Mouse (Mus musculus): Measurements from ENCODE around the gene Otud7a. TPM values are rescaled to one million over a fixed set of nuclear protein-coding genes. Genes with fewer than 3 reads are reported as not detected.

Otud7a gene
- 3.5 and 5.5 TPM in 2 replicates for polyA plus RNA-seq (2015; fragmentation: Nextera tagmentation; extraction: Ambion mirVana)

- Histone ChIP-seq H3K9me3 (replicated peaks) (no peaks in the 10 kb centered on the region), H3K27ac (replicated peaks) (peak within 1 kb of the TSS; percentile 89), H3K36me3 (no peaks in the 10 kb centered on the region), H3K9ac (replicated peaks) (peak within 1 kb of the TSS; percentile 93), H3K27me3 (replicated peaks) (no peaks in the 10 kb centered on the region), H3K4me3 (replicated peaks) (peak within 1 kb of the TSS; percentile 80), H3K4me2 (peak within 1 kb of the TSS; percentile 78), H3K4me1 (peaks cover 13% of the 10 kb centered on the region)
- peak; percentile 95 for ATAC-seq (ENCODE audit: low FRiP score)
- WGBS = under 1% methylated on average over 108 of the region's 123 CpGs
These were observed at the start of gene Otud7a for GRCm38 (mm10) chr7:63444484-63445345. Gene Otud7a, plus strand, starts transcription at chr7:63444751.

GRCm38 (mm10) chr7:63405988-63406387 is 38.6 kb upstream of the Otud7a start:
- Histone ChIP-seq H3K9ac (replicated peaks) (no peak overlapping the region), H3K27ac (replicated peaks) (no peak overlapping the region), H3K4me2 (no peak overlapping the region), H3K27me3 (replicated peaks) (no peaks in the 10 kb centered on the region), H3K4me3 (replicated peaks) (no peak overlapping the region), H3K4me1 (no peaks in the 10 kb centered on the region), H3K9me3 (replicated peaks) (no peaks in the 10 kb centered on the region), H3K36me3 (no peaks in the 10 kb centered on the region)
- ATAC-seq (ENCODE audit: low FRiP score) = no peak

GRCm38 (mm10) chr7:63445346-63445700 is 772 bp downstream of the Otud7a start:
- 13% methylated on average over 10 of the region's 10 CpGs for WGBS
- no peaks in the 10 kb centered on the region for H3K9me3 ChIP-seq (replicated peaks)
- ATAC-seq (ENCODE audit: low FRiP score) = peak; percentile 28; the same call in 1 of the 2 replicates
- H3K4me1 ChIP-seq = peaks cover 13% of the 10 kb centered on the region
- no peaks in the 10 kb centered on the region for H3K36me3 ChIP-seq
- peak overlapping the region; percentile 93 for H3K9ac ChIP-seq (replicated peaks)
- H3K27me3 ChIP-seq (replicated peaks) = no peaks in the 10 kb centered on the region
- peak overlapping the region; percentile 78 for H3K4me2 ChIP-seq
- peak overlapping the region; percentile 89 for H3K27ac ChIP-seq (replicated peaks)
- H3K4me3 ChIP-seq (replicated peaks) = peak overlapping the region; percentile 80

GRCm38 (mm10) chr7:63446951-63447350 is 2.4 kb downstream of the Otud7a start:
- H3K27me3 ChIP-seq (replicated peaks) = no peaks in the 10 kb centered on the region
- H3K4me2 ChIP-seq = no peak overlapping the region
- H3K9ac ChIP-seq (replicated peaks) = no peak overlapping the region
- H3K27ac ChIP-seq (replicated peaks) = no peak overlapping the region
- no peaks in the 10 kb centered on the region for H3K9me3 ChIP-seq (replicated peaks)
- WGBS = 43% methylated on average over 1 of the region's 1 CpGs
- H3K36me3 ChIP-seq = no peaks in the 10 kb centered on the region
- H3K4me1 ChIP-seq = peaks cover 13% of the 10 kb centered on the region
- ATAC-seq (ENCODE audit: low FRiP score) = no peak
- no peak overlapping the region for H3K4me3 ChIP-seq (replicated peaks)

GRCm38 (mm10) chr7:63455228-63455627 is 10.7 kb downstream of the Otud7a start:
- ATAC-seq (ENCODE audit: low FRiP score) = no peak
- H3K27ac ChIP-seq (replicated peaks) = no peak overlapping the region
- H3K4me3 ChIP-seq (replicated peaks) = no peak overlapping the region
- no peaks in the 10 kb centered on the region for H3K36me3 ChIP-seq
- no peaks in the 10 kb centered on the region for H3K27me3 ChIP-seq (replicated peaks)
- no peak overlapping the region for H3K9ac ChIP-seq (replicated peaks)
- no peaks in the 10 kb centered on the region for H3K4me1 ChIP-seq
- WGBS = 76% methylated on average over 3 of the region's 3 CpGs
- no peaks in the 10 kb centered on the region for H3K9me3 ChIP-seq (replicated peaks)
- H3K4me2 ChIP-seq = no peak overlapping the region

- no peak overlapping the region for H3K27ac ChIP-seq (replicated peaks)
- no peaks in the 10 kb centered on the region for H3K36me3 ChIP-seq
- no peak for ATAC-seq (ENCODE audit: low FRiP score)
- WGBS = 84% methylated on average over 2 of the region's 2 CpGs
- peaks cover 2% of the 10 kb centered on the region; the same call in 1 of the 2 replicates for H3K4me1 ChIP-seq
- no peak overlapping the region for H3K9ac ChIP-seq (replicated peaks)
- no peaks in the 10 kb centered on the region for H3K9me3 ChIP-seq (replicated peaks)
- no peaks in the 10 kb centered on the region for H3K27me3 ChIP-seq (replicated peaks)
- no peak overlapping the region for H3K4me2 ChIP-seq
- H3K4me3 ChIP-seq (replicated peaks) = no peak overlapping the region
These were observed 17.7 kb downstream of the Otud7a start for GRCm38 (mm10) chr7:63462234-63462633.

- no peaks in the 10 kb centered on the region for H3K9me3 ChIP-seq (replicated peaks)
- no peak overlapping the region for H3K4me3 ChIP-seq (replicated peaks)
- H3K9ac ChIP-seq (replicated peaks) = no peak overlapping the region
- 68% methylated on average over 2 of the region's 2 CpGs for WGBS
- H3K4me2 ChIP-seq = no peak overlapping the region
- no peak for ATAC-seq (ENCODE audit: low FRiP score)
- peaks cover 2% of the 10 kb centered on the region; the same call in 1 of the 2 replicates for H3K4me1 ChIP-seq
- no peaks in the 10 kb centered on the region for H3K27me3 ChIP-seq (replicated peaks)
- no peaks in the 10 kb centered on the region for H3K36me3 ChIP-seq
- no peak overlapping the region for H3K27ac ChIP-seq (replicated peaks)
These were observed 18.1 kb downstream of the Otud7a start for GRCm38 (mm10) chr7:63462684-63463083.

- Histone ChIP-seq H3K9ac (replicated peaks) (no peak overlapping the region), H3K27ac (replicated peaks) (no peak overlapping the region), H3K9me3 (replicated peaks) (no peaks in the 10 kb centered on the region), H3K36me3 (no peaks in the 10 kb centered on the region), H3K27me3 (replicated peaks) (no peaks in the 10 kb centered on the region), H3K4me1 (peaks cover 2% of the 10 kb centered on the region; the same call in 1 of the 2 replicates), H3K4me2 (no peak overlapping the region), H3K4me3 (replicated peaks) (no peak overlapping the region)
- 89% methylated on average over 6 of the region's 6 CpGs for WGBS
- ATAC-seq (ENCODE audit: low FRiP score) = no peak
These were observed 22.2 kb downstream of the Otud7a start for GRCm38 (mm10) chr7:63466729-63467128.

GRCm38 (mm10) chr7:63468258-63468657 is 23.7 kb downstream of the Otud7a start:
- H3K9me3 ChIP-seq (replicated peaks) = no peaks in the 10 kb centered on the region
- ATAC-seq (ENCODE audit: low FRiP score) = no peak
- WGBS = 75% methylated on average over 3 of the region's 3 CpGs

GRCm38 (mm10) chr7:63483091-63483490 is 38.5 kb downstream of the Otud7a start:
- ATAC-seq (ENCODE audit: low FRiP score) = no peak
- Histone ChIP-seq H3K4me1 (no peaks in the 10 kb centered on the region), H3K9me3 (replicated peaks) (no peaks in the 10 kb centered on the region), H3K4me3 (replicated peaks) (no peak overlapping the region), H3K4me2 (no peak overlapping the region), H3K27ac (replicated peaks) (no peak overlapping the region), H3K9ac (replicated peaks) (no peak overlapping the region), H3K36me3 (no peaks in the 10 kb centered on the region), H3K27me3 (replicated peaks) (no peaks in the 10 kb centered on the region)
- 83% methylated on average over 2 of the region's 2 CpGs for WGBS

More at GRCm38 (mm10) chr7:63468258-63468657, 23.7 kb downstream of the Otud7a start:
- Histone ChIP-seq H3K4me3 (replicated peaks) (no peak overlapping the region), H3K27ac (replicated peaks) (no peak overlapping the region), H3K4me1 (peaks cover 2% of the 10 kb centered on the region; the same call in 1 of the 2 replicates), H3K4me2 (no peak overlapping the region), H3K27me3 (replicated peaks) (no peaks in the 10 kb centered on the region), H3K9ac (replicated peaks) (no peak overlapping the region), H3K36me3 (no peaks in the 10 kb centered on the region)

- H3K4me3 ChIP-seq (replicated peaks) = no peak overlapping the region
- no peak overlapping the region for H3K27ac ChIP-seq (replicated peaks)
- no peaks in the 10 kb centered on the region for H3K4me1 ChIP-seq
- H3K36me3 ChIP-seq = no peaks in the 10 kb centered on the region
- ATAC-seq (ENCODE audit: low FRiP score) = no peak
- no peak overlapping the region for H3K4me2 ChIP-seq
- WGBS = 81% methylated on average over 9 of the region's 9 CpGs
- no peaks in the 10 kb centered on the region for H3K27me3 ChIP-seq (replicated peaks)
- no peaks in the 10 kb centered on the region for H3K9me3 ChIP-seq (replicated peaks)
- no peak overlapping the region for H3K9ac ChIP-seq (replicated peaks)
These were observed 52.5 kb downstream of the Otud7a start for GRCm38 (mm10) chr7:63497051-63497547.

GRCm38 (mm10) chr7:63504202-63504601 is 59.7 kb downstream of the Otud7a start:
- Histone ChIP-seq H3K27me3 (replicated peaks) (no peaks in the 10 kb centered on the region), H3K4me2 (no peak overlapping the region), H3K9ac (replicated peaks) (no peak overlapping the region), H3K36me3 (no peaks in the 10 kb centered on the region), H3K27ac (replicated peaks) (no peak overlapping the region), H3K4me3 (replicated peaks) (no peak overlapping the region), H3K9me3 (replicated peaks) (no peaks in the 10 kb centered on the region), H3K4me1 (peaks cover 5% of the 10 kb centered on the region; the same call in 1 of the 2 replicates)
- WGBS = 25% methylated on average over 2 of the region's 2 CpGs
- ATAC-seq (ENCODE audit: low FRiP score) = peak; percentile 58; the same call in 1 of the 2 replicates
